Mouse (Mus musculus) intestine, embryonic 16.5 days (tissue): ENCODE measurements around the gene Ovgp1. TPM values are rescaled to one million over a fixed set of nuclear protein-coding genes. Genes with fewer than 3 reads are reported as not detected.

Source experiments
- ATAC-seq: fragments of 200-750 bp; cut with Nextera tagmentation; 2 replicates; pipeline ENCODE4 v1.8.0; 2017; ENCODE audit warnings: moderate TSS enrichment, moderate library complexity
- H3K27ac ChIP-seq: fragments of 300-500 bp; sonication (generic); 2 replicates; pipeline ENCODE4 v1.5.1; 2014; ENCODE audit warnings: mild to moderate bottlenecking, low read length
- H3K27me3 ChIP-seq: fragments of 300-500 bp; sonication (generic); replicated peaks from 2 replicates; pipeline ENCODE4 v1.6.1; 2014; ENCODE audit warnings: low read length, control low read depth, mixed read lengths; ENCODE audit not compliant: control insufficient read depth, insufficient read depth
- H3K36me3 ChIP-seq: fragments of 300-500 bp; sonication (generic); 2 replicates; pipeline ENCODE4 v1.6.1; 2014; ENCODE audit warnings: low read length, control low read depth; ENCODE audit not compliant: control insufficient read depth, insufficient read depth
- H3K4me1 ChIP-seq: fragments of 300-500 bp; sonication (generic); 2 replicates; pipeline ENCODE4 v1.6.1; 2014; ENCODE audit warnings: low read length, control low read depth, mixed read lengths; ENCODE audit not compliant: control insufficient read depth, insufficient read depth
- H3K4me2 ChIP-seq: fragments of 300-500 bp; sonication (generic); 2 replicates; pipeline ENCODE4 v1.6.1; 2014; ENCODE audit warnings: low read depth, low read length, control low read depth
- H3K4me3 ChIP-seq: fragments of 300-500 bp; sonication (generic); 2 replicates; pipeline ENCODE4 v1.5.1; 2014; ENCODE audit warnings: mild to moderate bottlenecking, low read length
- H3K9ac ChIP-seq: fragments of 300-500 bp; sonication (generic); 2 replicates; pipeline ENCODE4 v1.6.1; 2014; ENCODE audit warnings: low read depth, low read length
- H3K9me3 ChIP-seq: fragments of 300-500 bp; sonication (generic); 2 replicates; pipeline ENCODE4 v1.6.1; 2016; ENCODE audit warnings: low read length, control low read depth; ENCODE audit not compliant: control insufficient read depth
- WGBS: fragments of 180-500 bp; shearing (Covaris S2); extraction: QIAGEN DNeasy Blood & Tissue Kit; methylation state at CpG from one replicate; pipeline ENCODE4 v1.1.7; 2014; 5-methylcytosine and 5-hydroxymethylcytosine counted together
- polyA plus RNA-seq: library from polyadenylated mRNA; unstranded; fragments of >200 nt; fragmentation: Nextera tagmentation; extraction: Ambion mirVana; gene quantifications from 2 replicates; pipeline ENCODE4 v1.2.1, GENCODE M21; 2015

The Ovgp1 gene
- 0.62 and 0.80 TPM in 2 replicates for polyA plus RNA-seq

GRCm38 (mm10) chr3:105973411-105973810 lies at the start of gene Ovgp1:
TSS of gene Ovgp1 (plus strand) at chr3:105973711.
- H3K27me3 ChIP-seq: no peaks in the 10 kb centered on the region
- H3K4me3 ChIP-seq: no peak within 1 kb of the TSS
- H3K4me2 ChIP-seq: no peak within 1 kb of the TSS
- no peak within 1 kb of the TSS for H3K27ac ChIP-seq
- ATAC-seq: no peak
- 0 out of 2 replicates have a peak, but pooled peaks cover 7% of the 10 kb centered on the region for H3K36me3 ChIP-seq
- H3K9me3 ChIP-seq: no peaks in the 10 kb centered on the region
- no peaks in the 10 kb centered on the region for H3K4me1 ChIP-seq
- H3K9ac ChIP-seq: no peak within 1 kb of the TSS
- 77% methylated on average over 3 of the region's 3 CpGs for WGBS

- H3K4me3 ChIP-seq: no peak overlapping the region
- no peak overlapping the region for H3K4me2 ChIP-seq
- H3K4me1 ChIP-seq: no peaks in the 10 kb centered on the region
- H3K9ac ChIP-seq: no peak overlapping the region
- H3K36me3 ChIP-seq: no peaks in the 10 kb centered on the region
- no peak for ATAC-seq
- no peak overlapping the region for H3K27ac ChIP-seq
- 81% methylated on average over 9 of the region's 9 CpGs for WGBS
- no peaks in the 10 kb centered on the region for H3K9me3 ChIP-seq
- H3K27me3 ChIP-seq: no peaks in the 10 kb centered on the region
These were observed 48.9 kb upstream of the Ovgp1 start for GRCm38 (mm10) chr3:105924616-105925015.

GRCm38 (mm10) chr3:105927561-105928194 lies 45.8 kb upstream of the Ovgp1 start:
- no peak for ATAC-seq
- WGBS: 81% methylated on average over 7 of the region's 7 CpGs

GRCm38 (mm10) chr3:105928195-105928569 lies 45.3 kb upstream of the Ovgp1 start:
- 87% methylated on average over 3 of the region's 3 CpGs for WGBS
- no peaks in the 10 kb centered on the region for H3K4me1 ChIP-seq
- no peaks in the 10 kb centered on the region for H3K9me3 ChIP-seq
- no peaks in the 10 kb centered on the region for H3K27me3 ChIP-seq
- no peak overlapping the region for H3K27ac ChIP-seq
- no peaks in the 10 kb centered on the region for H3K36me3 ChIP-seq
- no peak overlapping the region for H3K9ac ChIP-seq
- no peak overlapping the region for H3K4me2 ChIP-seq
- no peak overlapping the region for H3K4me3 ChIP-seq
- ATAC-seq: no peak

More at GRCm38 (mm10) chr3:105927561-105928194, 45.8 kb upstream of the Ovgp1 start:
- Histone ChIP-seq H3K9me3 (no peaks in the 10 kb centered on the region), H3K4me1 (no peaks in the 10 kb centered on the region), H3K27ac (no peak overlapping the region), H3K9ac (no peak overlapping the region), H3K4me3 (no peak overlapping the region), H3K4me2 (no peak overlapping the region), H3K36me3 (no peaks in the 10 kb centered on the region), H3K27me3 (no peaks in the 10 kb centered on the region)

- Histone ChIP-seq H3K4me1 (no peaks in the 10 kb centered on the region), H3K9ac (no peak overlapping the region), H3K27me3 (no peaks in the 10 kb centered on the region), H3K27ac (no peak overlapping the region), H3K9me3 (no peaks in the 10 kb centered on the region), H3K36me3 (no peaks in the 10 kb centered on the region), H3K4me2 (no peak overlapping the region), H3K4me3 (no peak overlapping the region)
- no peak for ATAC-seq
- WGBS: 85% methylated on average over 6 of the region's 6 CpGs
These were observed 44.7 kb upstream of the Ovgp1 start for GRCm38 (mm10) chr3:105928781-105929180.

- no peak overlapping the region for H3K9ac ChIP-seq
- H3K27me3 ChIP-seq: no peaks in the 10 kb centered on the region
- H3K4me2 ChIP-seq: no peak overlapping the region
- ATAC-seq: no peak
- H3K27ac ChIP-seq: no peak overlapping the region
- no peaks in the 10 kb centered on the region for H3K4me1 ChIP-seq
- WGBS: 80% methylated on average over 7 of the region's 7 CpGs
- no peak overlapping the region for H3K4me3 ChIP-seq
- H3K36me3 ChIP-seq: no peaks in the 10 kb centered on the region
- H3K9me3 ChIP-seq: no peaks in the 10 kb centered on the region
These were observed 43.7 kb upstream of the Ovgp1 start for GRCm38 (mm10) chr3:105929821-105930220.

- WGBS: 72% methylated on average over 2 of the region's 2 CpGs
- Histone ChIP-seq H3K27me3 (no peaks in the 10 kb centered on the region), H3K4me2 (no peak overlapping the region), H3K9ac (no peak overlapping the region), H3K36me3 (no peaks in the 10 kb centered on the region), H3K4me1 (no peaks in the 10 kb centered on the region), H3K27ac (no peak overlapping the region), H3K4me3 (no peak overlapping the region), H3K9me3 (no peaks in the 10 kb centered on the region)
- no peak for ATAC-seq
These were observed 42.4 kb upstream of the Ovgp1 start for GRCm38 (mm10) chr3:105931095-105931494.

- no peak within 1 kb of the TSS for H3K27ac ChIP-seq
- no peak within 1 kb of the TSS for H3K4me2 ChIP-seq
- no peak within 1 kb of the TSS for H3K9ac ChIP-seq
- no peaks in the 10 kb centered on the region for H3K27me3 ChIP-seq
- ATAC-seq: no peak
- no peaks in the 10 kb centered on the region for H3K4me1 ChIP-seq
- 77% methylated on average over 8 of the region's 8 CpGs for WGBS
- H3K4me3 ChIP-seq: no peak within 1 kb of the TSS
- no peaks in the 10 kb centered on the region for H3K36me3 ChIP-seq
- no peaks in the 10 kb centered on the region for H3K9me3 ChIP-seq
These were observed 41.1 kb upstream of the Ovgp1 start, which contains the start of gene I830077J02Rik for GRCm38 (mm10) chr3:105932240-105933071. TSS of gene I830077J02Rik (minus strand) at chr3:105932664.

GRCm38 (mm10) chr3:105933926-105934325 lies 39.6 kb upstream of the Ovgp1 start:
- Histone ChIP-seq H3K4me1 (no peaks in the 10 kb centered on the region), H3K9me3 (no peaks in the 10 kb centered on the region), H3K27ac (no peak overlapping the region), H3K36me3 (no peaks in the 10 kb centered on the region), H3K4me3 (no peak overlapping the region), H3K9ac (no peak overlapping the region), H3K4me2 (no peak overlapping the region), H3K27me3 (no peaks in the 10 kb centered on the region)
- 90% methylated on average over 6 of the region's 6 CpGs for WGBS
- no peak for ATAC-seq
